Mouse (Mus musculus): ENCODE results near the gene Ank2. TPM values are rescaled to one million over a fixed set of nuclear protein-coding genes. Genes with fewer than 3 reads are reported as not detected.
A peak's percentile ranks its signal among the peaks of the same experiment; 100 is the strongest.

Gene Ank2
- polyA plus RNA-seq, 1 experiment, result 52.1 TPM

DNA sequence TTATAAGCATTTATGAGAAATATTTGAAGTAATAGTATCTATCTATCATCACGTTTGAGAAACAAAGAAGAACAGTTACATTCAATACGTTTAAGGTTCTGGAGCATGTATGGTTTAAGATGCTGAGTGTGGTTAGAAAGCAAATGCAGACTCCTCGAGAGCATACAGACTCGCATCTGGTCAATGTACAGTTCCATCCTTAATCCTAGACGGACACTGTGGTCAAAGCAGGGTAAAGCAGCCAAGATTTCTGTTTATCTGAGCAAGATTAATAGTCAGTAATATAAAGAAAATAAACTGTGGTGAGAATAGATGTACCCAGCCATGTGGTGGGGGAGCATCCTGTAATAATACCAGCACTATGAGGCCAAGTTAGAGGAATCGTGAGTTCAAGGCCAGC, 223.2 kb downstream of the Ank2 start:
- Histone ChIP-seq H3K4me3 (ENCODE audit: control insufficient read depth, low read depth, low read length) (no peak overlapping the region), H3K36me3 (ENCODE audit: control insufficient read depth, insufficient read depth, low read length) (no peaks in the 10 kb centered on the region), H3K27ac (ENCODE audit: control insufficient read depth, insufficient read depth, low read depth, low read length) (no peak overlapping the region), H3K4me1 (ENCODE audit: control insufficient read depth, insufficient read depth, low read length) (no peaks in the 10 kb centered on the region), H3K27me3 (ENCODE audit: control insufficient read depth, insufficient read depth, low read length) (no peaks in the 10 kb centered on the region)
- TF ChIP-seq CTCF (IDR thresholded peaks at IDR 0.05; ENCODE audit: control insufficient read depth, insufficient read depth, insufficient replicate concordance, low read depth, low read length) (no peak), POLR2A (IDR thresholded peaks at IDR 0.05; ENCODE audit: control insufficient read depth, low read depth, low read length) (no peak)

DNA sequence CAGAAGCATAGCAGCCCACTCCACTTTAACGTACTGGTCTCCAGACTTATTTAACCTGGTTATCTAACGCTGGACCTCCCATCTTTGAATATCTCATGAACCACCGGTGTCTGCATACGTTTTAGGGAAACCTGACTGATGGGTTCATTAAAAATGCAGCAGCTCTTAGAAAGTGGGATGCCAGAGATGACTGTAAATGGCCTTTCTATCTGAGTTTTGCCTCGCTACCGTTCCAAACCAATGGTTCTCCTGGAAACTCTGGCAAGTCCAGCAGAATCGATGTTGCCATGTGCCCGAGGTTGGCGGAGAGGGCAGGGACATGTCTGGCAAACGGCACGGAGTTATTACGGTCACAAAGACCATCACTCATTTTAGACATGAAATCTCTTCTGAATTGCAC, 226.3 kb downstream of the Ank2 start:
- Histone ChIP-seq H3K4me1 (ENCODE audit: control insufficient read depth, insufficient read depth, low read length) (no peaks in the 10 kb centered on the region), H3K27ac (ENCODE audit: control insufficient read depth, insufficient read depth, low read depth, low read length) (no peak overlapping the region), H3K27me3 (ENCODE audit: control insufficient read depth, insufficient read depth, low read length) (no peaks in the 10 kb centered on the region), H3K4me3 (ENCODE audit: control insufficient read depth, low read depth, low read length) (no peak overlapping the region), H3K36me3 (ENCODE audit: control insufficient read depth, insufficient read depth, low read length) (no peaks in the 10 kb centered on the region)
- no peak for TF ChIP-seq CTCF (IDR thresholded peaks at IDR 0.05; ENCODE audit: control insufficient read depth, insufficient read depth, insufficient replicate concordance, low read depth, low read length)
- TF ChIP-seq POLR2A (IDR thresholded peaks at IDR 0.05; ENCODE audit: control insufficient read depth, low read depth, low read length), result no peak

DNA sequence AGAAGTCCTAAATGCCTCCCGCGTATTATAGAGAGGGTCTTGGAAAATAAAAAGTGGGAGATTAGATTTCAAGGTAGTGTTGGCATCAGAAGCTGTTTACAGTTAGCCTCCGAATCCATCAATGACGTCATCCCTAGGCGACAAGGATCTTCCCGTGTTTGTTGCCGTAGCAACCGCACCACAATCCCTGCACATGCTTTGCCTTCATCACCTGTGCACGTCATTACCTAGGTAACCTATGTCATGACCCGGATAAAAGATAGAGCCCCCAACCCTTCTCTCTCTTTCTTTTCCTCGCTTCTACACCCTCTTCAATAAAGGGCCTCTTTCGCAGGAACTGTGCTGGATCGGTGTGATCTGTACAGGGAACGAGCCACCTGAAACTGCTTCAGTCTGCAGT, 229.5 kb downstream of the Ank2 start:
- TF ChIP-seq CTCF (IDR thresholded peaks at IDR 0.05; ENCODE audit: control insufficient read depth, insufficient read depth, insufficient replicate concordance, low read depth, low read length), result no peak
- peak; percentile 46; the same call in 1 of the 2 replicates for TF ChIP-seq POLR2A (IDR thresholded peaks at IDR 0.05; ENCODE audit: control insufficient read depth, low read depth, low read length)
- Histone ChIP-seq H3K36me3 (ENCODE audit: control insufficient read depth, insufficient read depth, low read length) (no peaks in the 10 kb centered on the region), H3K27ac (ENCODE audit: control insufficient read depth, insufficient read depth, low read depth, low read length) (peak overlapping the region; percentile 65), H3K4me1 (ENCODE audit: control insufficient read depth, insufficient read depth, low read length) (no peaks in the 10 kb centered on the region), H3K27me3 (ENCODE audit: control insufficient read depth, insufficient read depth, low read length) (no peaks in the 10 kb centered on the region), H3K4me3 (ENCODE audit: control insufficient read depth, low read depth, low read length) (peak overlapping the region; percentile 79)

DNA sequence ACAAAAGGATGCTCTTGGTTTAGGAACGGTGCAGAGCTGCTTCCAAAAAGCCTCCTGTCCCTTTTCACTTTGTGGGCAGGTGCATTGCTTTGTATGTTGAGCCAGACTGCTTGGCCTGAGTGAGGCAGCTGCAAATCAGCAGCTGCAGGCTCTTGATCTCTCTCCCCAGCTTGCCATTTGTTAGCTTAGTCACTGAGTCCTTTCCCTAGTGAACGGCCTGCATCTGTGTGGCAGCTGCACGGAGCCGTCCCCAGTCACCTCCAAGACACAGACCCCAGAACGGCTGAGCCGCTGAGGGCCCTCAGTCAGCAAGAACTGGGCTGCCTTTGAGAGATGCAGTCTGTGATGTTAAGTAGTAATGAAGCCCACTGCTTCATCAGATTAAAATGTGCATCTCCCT, 231.3 kb downstream of the Ank2 start:
- Histone ChIP-seq H3K36me3 (ENCODE audit: control insufficient read depth, insufficient read depth, low read length) (no peaks in the 10 kb centered on the region), H3K4me1 (ENCODE audit: control insufficient read depth, insufficient read depth, low read length) (no peaks in the 10 kb centered on the region), H3K4me3 (ENCODE audit: control insufficient read depth, low read depth, low read length) (no peak overlapping the region), H3K27ac (ENCODE audit: control insufficient read depth, insufficient read depth, low read depth, low read length) (no peak overlapping the region), H3K27me3 (ENCODE audit: control insufficient read depth, insufficient read depth, low read length) (no peaks in the 10 kb centered on the region)
- no peak for TF ChIP-seq POLR2A (IDR thresholded peaks at IDR 0.05; ENCODE audit: control insufficient read depth, low read depth, low read length)
- TF ChIP-seq CTCF (IDR thresholded peaks at IDR 0.05; ENCODE audit: control insufficient read depth, insufficient read depth, insufficient replicate concordance, low read depth, low read length), result no peak

DNA sequence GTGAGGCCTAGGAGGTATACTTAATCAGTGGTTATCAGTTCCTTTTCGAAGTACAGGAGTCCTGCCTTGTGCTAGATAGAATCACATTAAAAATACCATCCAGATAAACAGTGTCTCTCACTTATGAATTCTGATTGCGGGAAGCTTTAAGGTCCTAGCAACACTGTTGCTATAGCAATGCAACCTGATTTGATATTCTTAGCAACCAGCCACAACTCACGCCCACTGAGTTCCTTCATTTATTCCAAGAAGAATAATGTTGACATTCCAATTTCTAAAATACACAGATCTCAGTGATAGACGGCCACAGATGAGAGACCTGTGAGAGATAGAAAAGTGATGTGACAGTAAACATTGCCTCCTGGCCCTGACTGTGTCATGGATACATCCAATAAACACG, 233.4 kb downstream of the Ank2 start:
- no peak overlapping the region for H3K27ac ChIP-seq (ENCODE audit: control insufficient read depth, insufficient read depth, low read depth, low read length)
- no peaks in the 10 kb centered on the region for H3K4me1 ChIP-seq (ENCODE audit: control insufficient read depth, insufficient read depth, low read length)
- H3K36me3 ChIP-seq (ENCODE audit: control insufficient read depth, insufficient read depth, low read length), result no peaks in the 10 kb centered on the region
- H3K27me3 ChIP-seq (ENCODE audit: control insufficient read depth, insufficient read depth, low read length), result no peaks in the 10 kb centered on the region
- no peak overlapping the region for H3K4me3 ChIP-seq (ENCODE audit: control insufficient read depth, low read depth, low read length)
- TF ChIP-seq POLR2A (IDR thresholded peaks at IDR 0.05; ENCODE audit: control insufficient read depth, low read depth, low read length) (no peak), CTCF (IDR thresholded peaks at IDR 0.05; ENCODE audit: control insufficient read depth, insufficient read depth, insufficient replicate concordance, low read depth, low read length) (no peak)

DNA sequence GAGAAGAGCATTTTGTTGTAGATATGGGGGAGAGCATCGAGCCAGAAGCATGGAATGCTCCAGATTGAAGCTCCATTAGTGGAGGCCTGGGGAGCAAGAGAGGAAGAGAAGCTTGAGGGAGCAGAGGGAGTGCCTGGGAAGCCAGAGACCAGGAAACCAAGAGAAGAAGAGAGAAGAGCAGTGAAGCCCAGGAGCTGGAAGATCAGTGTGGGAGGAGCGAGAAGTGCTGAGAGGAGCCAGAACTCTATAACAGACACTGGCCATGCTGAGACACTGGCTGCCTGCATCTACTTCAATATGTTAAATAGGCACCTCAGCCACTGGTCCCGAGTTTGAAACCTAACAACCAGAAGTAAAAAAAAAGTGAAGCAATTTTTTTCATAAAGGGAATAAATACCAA, 234.0 kb downstream of the Ank2 start:
- Histone ChIP-seq H3K27ac (ENCODE audit: control insufficient read depth, insufficient read depth, low read depth, low read length) (no peak overlapping the region), H3K36me3 (ENCODE audit: control insufficient read depth, insufficient read depth, low read length) (no peaks in the 10 kb centered on the region), H3K4me3 (ENCODE audit: control insufficient read depth, low read depth, low read length) (no peak overlapping the region), H3K4me1 (ENCODE audit: control insufficient read depth, insufficient read depth, low read length) (no peaks in the 10 kb centered on the region), H3K27me3 (ENCODE audit: control insufficient read depth, insufficient read depth, low read length) (no peaks in the 10 kb centered on the region)
- no peak for TF ChIP-seq CTCF (IDR thresholded peaks at IDR 0.05; ENCODE audit: control insufficient read depth, insufficient read depth, insufficient replicate concordance, low read depth, low read length)
- TF ChIP-seq POLR2A (IDR thresholded peaks at IDR 0.05; ENCODE audit: control insufficient read depth, low read depth, low read length), result no peak

DNA sequence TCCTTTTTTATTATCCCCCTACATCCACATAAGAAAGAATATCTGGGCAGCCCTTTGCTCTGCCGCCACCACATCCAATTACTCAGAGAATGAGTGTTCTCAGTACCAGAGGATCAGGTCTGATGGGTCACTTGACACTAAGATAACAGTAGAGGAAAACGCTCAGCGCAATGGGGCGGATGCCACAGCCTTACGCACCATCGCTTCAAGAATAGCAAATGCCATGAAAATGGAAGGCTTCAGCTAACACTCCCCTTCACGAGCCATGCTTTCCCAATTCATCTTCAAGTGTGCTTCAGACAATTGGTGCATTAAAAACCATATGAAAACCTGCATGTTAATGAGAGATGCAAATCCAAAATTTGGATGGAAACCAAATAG, 238.4 kb downstream of the Ank2 start:
- Histone ChIP-seq H3K36me3 (ENCODE audit: control insufficient read depth, insufficient read depth, low read length) (no peaks in the 10 kb centered on the region), H3K4me1 (ENCODE audit: control insufficient read depth, insufficient read depth, low read length) (peaks cover 6% of the 10 kb centered on the region), H3K27me3 (ENCODE audit: control insufficient read depth, insufficient read depth, low read length) (no peaks in the 10 kb centered on the region), H3K4me3 (ENCODE audit: control insufficient read depth, low read depth, low read length) (no peak overlapping the region), H3K27ac (ENCODE audit: control insufficient read depth, insufficient read depth, low read depth, low read length) (no peak overlapping the region)
- TF ChIP-seq CTCF (IDR thresholded peaks at IDR 0.05; ENCODE audit: control insufficient read depth, insufficient read depth, insufficient replicate concordance, low read depth, low read length) (no peak), POLR2A (IDR thresholded peaks at IDR 0.05; ENCODE audit: control insufficient read depth, low read depth, low read length) (no peak)
